Mouse (Mus musculus): ENCODE measurements around the gene Abtb1.

The Abtb1 gene

GRCm38 (mm10) chr6:88841781-88842689, at the start of gene Abtb1:
Gene Abtb1, minus strand, starts transcription at chr6:88841984.
- peak; percentile 100 for DNase-seq

GRCm38 (mm10) chr6:88890832-88891231, 49.0 kb upstream of the Abtb1 start:
- DNase-seq, result peak in 1 of 2 experiments; percentile 65

GRCm38 (mm10) chr6:88889410-88890042, 47.7 kb upstream of the Abtb1 start:
- DNase-seq, result no peak

GRCm38 (mm10) chr6:88886417-88886967, 44.7 kb upstream of the Abtb1 start:
- no peak for DNase-seq

GRCm38 (mm10) chr6:88885644-88886416, 44.0 kb upstream of the Abtb1 start:
- no peak for DNase-seq

- DNase-seq, result no peak
Observed at GRCm38 (mm10) chr6:88884690-88885089, 42.9 kb upstream of the Abtb1 start.

GRCm38 (mm10) chr6:88884195-88884594, 42.4 kb upstream of the Abtb1 start:
- DNase-seq, result no peak

GRCm38 (mm10) chr6:88881334-88881733, 39.5 kb upstream of the Abtb1 start:
- no peak for DNase-seq

GRCm38 (mm10) chr6:88879471-88879870, 37.7 kb upstream of the Abtb1 start:
- no peak for DNase-seq

- DNase-seq, result peak; percentile 66 to 83
Observed at GRCm38 (mm10) chr6:88874868-88875508, 33.2 kb upstream of the Abtb1 start, which contains the start of gene Podxl2. Gene Podxl2, minus strand, starts transcription at chr6:88875044.

- DNase-seq, result no peak
Observed at GRCm38 (mm10) chr6:88873965-88874867, 32.4 kb upstream of the Abtb1 start.

- no peak for DNase-seq
Observed at GRCm38 (mm10) chr6:88872811-88873210, 31.0 kb upstream of the Abtb1 start.

GRCm38 (mm10) chr6:88871546-88871945, 29.8 kb upstream of the Abtb1 start:
- DNase-seq, result no peak

GRCm38 (mm10) chr6:88870594-88870993, 28.8 kb upstream of the Abtb1 start:
- no peak for DNase-seq

GRCm38 (mm10) chr6:88869459-88869858, 27.7 kb upstream of the Abtb1 start:
- no peak for DNase-seq

- no peak for DNase-seq
Observed at GRCm38 (mm10) chr6:88865704-88866103, 23.9 kb upstream of the Abtb1 start.

GRCm38 (mm10) chr6:88860914-88861313, 19.1 kb upstream of the Abtb1 start:
- peak in 1 of 2 experiments; percentile 38 for DNase-seq

- DNase-seq, result no peak
Observed at GRCm38 (mm10) chr6:88858341-88858740, 16.6 kb upstream of the Abtb1 start.

- DNase-seq, result no peak
Observed at GRCm38 (mm10) chr6:88857830-88858229, 16.0 kb upstream of the Abtb1 start.

- DNase-seq, result peak; percentile 65 to 86
Observed at GRCm38 (mm10) chr6:88857249-88857648, 15.5 kb upstream of the Abtb1 start.

- peak in 1 of 2 experiments; percentile 87 for DNase-seq
Observed at GRCm38 (mm10) chr6:88855636-88856035, 13.9 kb upstream of the Abtb1 start.
